Mouse (Mus musculus): Measurements from ENCODE around the gene Ramp3.

GRCm38 (mm10) chr11:6698281-6698680, 40.0 kb downstream of the Ramp3 start:
- no peak for TF ChIP-seq CTCF (IDR thresholded peaks at IDR 0.05; ENCODE audit: low read depth, low read length)
- no peak for TF ChIP-seq POLR2A (IDR thresholded peaks at IDR 0.05; ENCODE audit: extremely low read depth, insufficient read depth, low read length)

Data from liver, adult 2 months (tissue).